Mouse (Mus musculus) heart, embryonic 12.5 days (tissue): Measurements from ENCODE around the gene Mtmr4. TPM values are rescaled to one million over a fixed set of nuclear protein-coding genes. Genes with fewer than 3 reads are reported as not detected.

Experiments used
- ATAC-seq: fragments of 200-750 bp; cut with Nextera tagmentation; 2 replicates; pipeline ENCODE4 v1.8.0; 2017; ENCODE audit warnings: moderate TSS enrichment, moderate library complexity; ENCODE audit not compliant: insufficient number of reproducible peaks, low FRiP score
- H3K27ac ChIP-seq: fragments of 300-500 bp; sonication (generic); 2 replicates; pipeline ENCODE4 v1.5.1; 2016; ENCODE audit warnings: mild to moderate bottlenecking, moderate library complexity; ENCODE audit not compliant: poor library complexity, severe bottlenecking
- H3K27me3 ChIP-seq: fragments of 300-500 bp; sonication (generic); replicated peaks from 2 replicates; pipeline ENCODE4 v1.6.1; 2016; ENCODE audit warnings: mild to moderate bottlenecking, moderate library complexity
- H3K36me3 ChIP-seq: fragments of 300-500 bp; sonication (generic); 2 replicates; pipeline ENCODE4 v1.6.1; 2016; ENCODE audit warnings: mild to moderate bottlenecking, moderate library complexity
- H3K4me1 ChIP-seq: fragments of 300-500 bp; sonication (generic); replicated peaks from 2 replicates; pipeline ENCODE4 v1.6.1; 2016; ENCODE audit warnings: mild to moderate bottlenecking
- H3K4me2 ChIP-seq: fragments of 300-500 bp; sonication (generic); 2 replicates; pipeline ENCODE4 v1.6.1; 2016; ENCODE audit warnings: mild to moderate bottlenecking, moderate library complexity
- H3K4me3 ChIP-seq: fragments of 300-500 bp; sonication (generic); 2 replicates; pipeline ENCODE4 v1.5.1; 2016; ENCODE audit warnings: mild to moderate bottlenecking
- H3K9ac ChIP-seq: fragments of 300-500 bp; sonication (generic); 2 replicates; pipeline ENCODE4 v1.6.1; 2016; ENCODE audit warnings: mild to moderate bottlenecking, moderate library complexity
- H3K9me3 ChIP-seq: fragments of 300-500 bp; sonication (generic); replicated peaks from 2 replicates; pipeline ENCODE4 v1.6.1; 2016; ENCODE audit warnings: mild to moderate bottlenecking, moderate library complexity
- WGBS: fragments of 180-500 bp; shearing (Covaris S2); methylation state at CpG from one replicate; pipeline ENCODE4 v1.1.7; 2016; 5-methylcytosine and 5-hydroxymethylcytosine counted together
- polyA plus RNA-seq: library from polyadenylated mRNA; unstranded; fragments of >200 nt; fragmentation: Nextera tagmentation; extraction: Ambion mirVana; gene quantifications from 2 replicates; pipeline ENCODE4 v1.2.1, GENCODE M21; 2016

Gene Mtmr4
- polyA plus RNA-seq, 1 experiment from 2014 or later: 27.3 TPM

DNA sequence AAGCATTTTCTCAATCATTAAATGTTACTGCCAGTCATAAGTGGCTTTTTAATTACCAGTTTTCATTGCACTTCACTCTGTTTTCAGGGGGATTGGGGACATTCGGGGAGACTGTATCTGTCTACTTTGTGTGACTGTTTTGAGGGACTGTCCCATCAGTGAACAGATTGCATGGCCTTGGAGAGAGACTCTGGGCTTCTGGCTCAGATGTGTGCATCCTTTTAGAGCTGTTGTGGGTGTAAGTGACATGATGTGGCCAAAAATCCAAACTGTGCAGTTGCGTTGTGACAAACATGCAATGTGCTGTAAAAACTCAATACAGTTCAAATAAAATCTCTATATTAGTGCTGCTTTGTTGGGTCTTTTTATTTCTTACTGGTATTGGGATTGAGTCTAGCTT lies 24.0 kb downstream of the Mtmr4 start:
- Histone ChIP-seq H3K4me3 (no peak overlapping the region), H3K27me3 (no peaks in the 10 kb centered on the region), H3K27ac (no peak overlapping the region), H3K36me3 (peaks cover 77% of the 10 kb centered on the region), H3K4me2 (no peak overlapping the region), H3K9me3 (peaks cover 9% of the 10 kb centered on the region; the same call in 1 of the 2 replicates), H3K9ac (no peak overlapping the region), H3K4me1 (0 out of 2 replicates have a peak, but pooled peaks cover 2% of the 10 kb centered on the region)
- ATAC-seq: no peak
- 92% methylated on average over 2 of the region's 2 CpGs for WGBS

- Histone ChIP-seq H3K4me3 (no peak within 1 kb of the TSS), H3K4me1 (0 out of 2 replicates have a peak, but pooled peaks cover 2% of the 10 kb centered on the region), H3K27me3 (no peaks in the 10 kb centered on the region), H3K4me2 (no peak within 1 kb of the TSS), H3K9me3 (peaks cover 9% of the 10 kb centered on the region; the same call in 1 of the 2 replicates), H3K27ac (no peak within 1 kb of the TSS), H3K9ac (no peak within 1 kb of the TSS), H3K36me3 (peaks cover 67% of the 10 kb centered on the region)
- ATAC-seq: no peak; the same call in 1 of the 2 replicates
- WGBS: 88% methylated on average over 69 of the region's 69 CpGs
These were observed 25.0 kb downstream of the Mtmr4 start, which contains the start of gene Hsf5 for GRCm38 (mm10) chr11:87616790-87617474. TSS of gene Hsf5 (plus strand) at chr11:87617164.

DNA sequence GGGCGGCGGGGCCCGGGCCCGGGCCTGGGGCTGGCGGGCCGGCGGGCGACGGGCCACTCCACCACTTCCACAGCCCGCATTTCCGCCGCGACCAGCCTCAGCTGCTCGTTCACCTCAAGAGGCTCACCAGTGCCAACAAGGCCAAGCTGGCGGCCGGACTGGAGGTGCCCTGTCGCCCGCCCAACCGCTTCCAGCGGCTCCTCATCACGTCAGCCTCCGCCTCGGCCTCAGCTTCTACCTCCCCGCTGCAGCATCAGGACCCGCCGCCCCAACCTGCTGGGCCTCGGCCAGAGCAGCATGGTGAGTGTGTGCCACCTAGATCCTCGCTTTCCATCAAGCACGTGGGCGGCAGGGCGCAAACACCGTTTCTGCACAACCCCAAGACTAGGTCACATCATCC lies 25.6 kb downstream of the Mtmr4 start:
- H3K27me3 ChIP-seq: no peaks in the 10 kb centered on the region
- H3K9ac ChIP-seq: no peak overlapping the region
- WGBS: 90% methylated on average over 32 of the region's 32 CpGs
- H3K4me3 ChIP-seq: no peak overlapping the region
- no peak overlapping the region for H3K27ac ChIP-seq
- peaks cover 9% of the 10 kb centered on the region; the same call in 1 of the 2 replicates for H3K9me3 ChIP-seq
- peaks cover 61% of the 10 kb centered on the region for H3K36me3 ChIP-seq
- ATAC-seq: no peak
- 0 out of 2 replicates have a peak, but pooled peaks cover 2% of the 10 kb centered on the region for H3K4me1 ChIP-seq
- no peak overlapping the region for H3K4me2 ChIP-seq

GRCm38 (mm10) chr11:87623160-87623559 lies 31.2 kb downstream of the Mtmr4 start:
- Histone ChIP-seq H3K4me1 (no peaks in the 10 kb centered on the region), H3K9me3 (no peaks in the 10 kb centered on the region), H3K4me2 (no peak overlapping the region), H3K27me3 (no peaks in the 10 kb centered on the region), H3K4me3 (no peak overlapping the region), H3K9ac (no peak overlapping the region), H3K36me3 (peaks cover 41% of the 10 kb centered on the region), H3K27ac (no peak overlapping the region)
- no peak for ATAC-seq
- WGBS: 68% methylated on average over 4 of the region's 4 CpGs

- H3K4me1 ChIP-seq: peaks cover 7% of the 10 kb centered on the region; the same call in 1 of the 2 replicates
- no peak overlapping the region for H3K27ac ChIP-seq
- no peaks in the 10 kb centered on the region for H3K9me3 ChIP-seq
- peak overlapping the region; percentile 21; the same call in 1 of the 2 replicates for H3K4me2 ChIP-seq
- no peak overlapping the region for H3K4me3 ChIP-seq
- peaks cover 14% of the 10 kb centered on the region for H3K36me3 ChIP-seq
- no peak overlapping the region for H3K9ac ChIP-seq
- H3K27me3 ChIP-seq: no peaks in the 10 kb centered on the region
- WGBS: 26% methylated on average over 10 of the region's 10 CpGs
- no peak for ATAC-seq
These were observed 37.9 kb downstream of the Mtmr4 start for GRCm38 (mm10) chr11:87629859-87630258.

GRCm38 (mm10) chr11:87638793-87639192 lies 46.8 kb downstream of the Mtmr4 start:
- peaks cover 9% of the 10 kb centered on the region; the same call in 1 of the 2 replicates for H3K4me1 ChIP-seq
- 14% methylated on average over 2 of the region's 2 CpGs for WGBS
- peak overlapping the region; percentile 75 for H3K9ac ChIP-seq
- H3K27me3 ChIP-seq: no peaks in the 10 kb centered on the region
- H3K9me3 ChIP-seq: no peaks in the 10 kb centered on the region
- peak overlapping the region; percentile 20; the same call in 1 of the 2 replicates for H3K27ac ChIP-seq
- H3K4me2 ChIP-seq: peak overlapping the region; percentile 86
- H3K4me3 ChIP-seq: peak overlapping the region; percentile 53
- no peaks in the 10 kb centered on the region; the same call in 1 of the 2 replicates for H3K36me3 ChIP-seq
- peak; percentile 53; the same call in 1 of the 2 replicates for ATAC-seq

GRCm38 (mm10) chr11:87639206-87639605 lies 47.2 kb downstream of the Mtmr4 start:
- Histone ChIP-seq H3K4me1 (peaks cover 9% of the 10 kb centered on the region; the same call in 1 of the 2 replicates), H3K9ac (peak overlapping the region; percentile 75), H3K4me2 (peak overlapping the region; percentile 86), H3K36me3 (no peaks in the 10 kb centered on the region; the same call in 1 of the 2 replicates), H3K27ac (peak overlapping the region; percentile 20; the same call in 1 of the 2 replicates), H3K9me3 (no peaks in the 10 kb centered on the region), H3K27me3 (no peaks in the 10 kb centered on the region), H3K4me3 (peak overlapping the region; percentile 53)
- WGBS: under 1% methylated on average over 29 of the region's 29 CpGs
- peak; percentile 87 for ATAC-seq

DNA sequence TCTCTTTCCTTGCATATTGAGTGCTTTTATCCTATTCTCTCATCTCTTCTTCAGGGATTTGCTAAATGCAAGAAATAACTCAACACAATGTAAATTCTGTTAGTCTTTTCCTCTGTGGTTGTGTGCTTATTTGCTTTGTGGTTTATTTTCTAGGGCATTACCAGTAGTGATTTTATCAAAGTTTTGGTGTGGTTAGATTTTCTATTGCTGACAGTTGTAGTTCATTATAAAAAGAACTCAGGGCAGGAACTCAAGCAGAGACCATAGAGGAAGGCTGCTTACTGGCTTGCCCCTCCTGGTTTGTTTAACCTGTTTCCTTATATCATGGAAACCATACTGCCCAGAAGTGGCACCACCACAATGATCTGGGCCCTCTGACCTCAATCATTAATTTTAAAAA lies 50.9 kb downstream of the Mtmr4 start:
- H3K4me1 ChIP-seq: peaks cover 14% of the 10 kb centered on the region; the same call in 1 of the 2 replicates
- H3K4me2 ChIP-seq: no peak overlapping the region
- H3K27ac ChIP-seq: no peak overlapping the region
- H3K9ac ChIP-seq: no peak overlapping the region
- H3K9me3 ChIP-seq: no peaks in the 10 kb centered on the region
- H3K27me3 ChIP-seq: no peaks in the 10 kb centered on the region
- H3K4me3 ChIP-seq: no peak overlapping the region
- no peak for ATAC-seq
- no peaks in the 10 kb centered on the region for H3K36me3 ChIP-seq

DNA sequence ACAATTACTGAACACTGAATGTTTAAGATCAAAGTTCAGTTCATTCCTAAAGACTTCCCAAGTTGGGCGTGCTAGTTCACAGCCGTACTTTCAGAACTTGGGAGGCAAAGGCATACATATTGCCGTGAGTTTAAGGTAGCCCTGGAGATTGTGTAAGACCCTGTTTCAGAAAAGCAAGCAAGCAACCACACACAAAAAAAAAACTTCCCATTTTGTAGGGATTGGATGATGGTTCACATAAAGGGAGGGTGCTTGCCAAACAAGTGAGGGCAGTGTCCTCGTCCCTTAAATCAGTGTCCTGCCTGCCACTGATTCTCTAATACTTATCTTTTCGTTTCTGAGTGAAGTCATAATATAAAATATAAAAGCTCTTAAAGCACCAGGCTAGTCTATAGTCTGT lies 62.7 kb downstream of the Mtmr4 start:
- 72% methylated on average over 5 of the region's 5 CpGs for WGBS
- no peak overlapping the region for H3K4me3 ChIP-seq

GRCm38 (mm10) chr11:87659216-87659615 lies 67.3 kb downstream of the Mtmr4 start:
- no peak for ATAC-seq
- no peak overlapping the region for H3K4me2 ChIP-seq
- H3K9me3 ChIP-seq: no peaks in the 10 kb centered on the region
- H3K27me3 ChIP-seq: peaks cover 5% of the 10 kb centered on the region
- no peak overlapping the region for H3K9ac ChIP-seq
- H3K27ac ChIP-seq: no peak overlapping the region
- H3K4me1 ChIP-seq: no peaks in the 10 kb centered on the region
- no peak overlapping the region for H3K4me3 ChIP-seq
- no peaks in the 10 kb centered on the region for H3K36me3 ChIP-seq
- WGBS: 49% methylated on average over 7 of the region's 7 CpGs

More for the DNA sequence above, 62.7 kb downstream of the Mtmr4 start:
- no peaks in the 10 kb centered on the region for H3K36me3 ChIP-seq
- no peak for ATAC-seq
- H3K27ac ChIP-seq: no peak overlapping the region
- H3K27me3 ChIP-seq: no peaks in the 10 kb centered on the region
- H3K9ac ChIP-seq: no peak overlapping the region
- no peaks in the 10 kb centered on the region for H3K9me3 ChIP-seq
- H3K4me2 ChIP-seq: no peak overlapping the region
- no peaks in the 10 kb centered on the region for H3K4me1 ChIP-seq

- no peaks in the 10 kb centered on the region for H3K36me3 ChIP-seq
- peak within 1 kb of the TSS; percentile 64 for H3K4me2 ChIP-seq
- peak within 1 kb of the TSS; percentile 16; the same call in 1 of the 2 replicates for H3K9ac ChIP-seq
- H3K4me1 ChIP-seq: no peaks in the 10 kb centered on the region
- no peaks in the 10 kb centered on the region for H3K9me3 ChIP-seq
- H3K27ac ChIP-seq: no peak within 1 kb of the TSS
- WGBS: under 1% methylated on average over 8 of the region's 8 CpGs
- 0 out of 2 replicates have a peak, but pooled peaks have one; percentile 11 for ATAC-seq
- peaks cover 10% of the 10 kb centered on the region for H3K27me3 ChIP-seq
- H3K4me3 ChIP-seq: peak within 1 kb of the TSS; percentile 37
These were observed 70.4 kb downstream of the Mtmr4 start, which contains the start of gene Rnf43 for GRCm38 (mm10) chr11:87662407-87662806. TSS of gene Rnf43 (plus strand) at chr11:87662722.
